Mouse (Mus musculus): ENCODE measurements around the gene Pik3c2a.

DNA sequence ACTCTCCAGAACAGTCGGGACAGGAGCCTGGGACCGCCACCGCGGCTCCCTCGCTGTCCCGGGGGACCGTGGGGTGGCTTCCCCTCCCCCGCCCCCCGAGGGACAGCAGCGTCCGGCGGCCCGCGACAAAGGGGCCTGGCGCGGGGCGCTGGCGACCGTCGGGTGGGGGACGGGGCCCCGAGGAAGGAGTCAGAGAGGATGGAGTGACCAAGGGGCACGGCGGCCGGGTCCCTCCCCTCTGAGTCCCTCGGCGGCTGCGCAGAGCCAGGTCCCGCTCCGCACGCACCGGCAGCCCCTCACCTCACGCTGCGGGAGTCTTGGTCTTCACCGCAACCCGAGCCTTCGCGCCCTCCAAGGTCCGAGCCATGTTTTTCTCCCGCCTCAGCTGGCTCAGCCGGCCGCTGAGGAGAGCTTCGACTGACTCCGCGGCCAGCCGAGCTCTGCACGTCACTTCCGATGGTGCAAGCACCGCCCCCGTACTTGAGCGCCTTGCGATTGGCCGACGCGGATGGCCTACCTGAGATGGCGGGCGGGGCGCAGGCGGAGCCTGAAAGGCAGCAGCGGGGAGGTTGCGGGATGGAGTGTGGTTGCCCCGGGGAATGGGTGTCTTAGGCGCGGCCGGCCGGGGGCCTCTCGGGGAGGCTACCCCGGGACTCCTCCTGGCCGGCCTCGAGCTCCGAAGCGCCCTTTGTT lies at the start of gene Pik3c2a:
- TF ChIP-seq EP300 (IDR thresholded peaks at IDR 0.05; ENCODE audit: low read depth) (no peak), CTCF (IDR thresholded peaks at IDR 0.05; ENCODE audit: low read depth) (no peak)
